Mouse (Mus musculus): ENCODE measurements around the gene Hoxc6.

GRCm38 (mm10) chr15:102950877-102951276 lies 47.2 kb upstream of the Hoxc6 start:
- no peak for TF ChIP-seq CTCF (IDR thresholded peaks at IDR 0.05; ENCODE audit: low read depth)
- no peak for TF ChIP-seq EP300 (IDR thresholded peaks at IDR 0.05; ENCODE audit: low read depth)

Measured in liver, postnatal 0 days (tissue).